Mouse (Mus musculus): ENCODE data around the gene Ptcd1. TPM values are rescaled to one million over a fixed set of nuclear protein-coding genes. Genes with fewer than 3 reads are reported as not detected.
"Not testable (repeated sequence)": the region's sequence is repeated elsewhere in the genome, so short reads cannot be mapped to it uniquely, and the experiment has no call there.

Ptcd1 gene
- total and polyA plus RNA-seq, 3 experiments: 13.2 to 27.0 (median 24.0) TPM

- WGBS: 33% methylated on average over 2 of the region's 2 CpGs
- H3K9ac ChIP-seq (ENCODE audit: low read depth, low read length): peak overlapping the region; percentile 27; the same call in 1 of the 2 replicates
- DNase-seq: no peak
- intact Hi-C loops (cut with DNase I): loop anchor here (2.0 kb wide), 1 partner anchor 53 kb away; the partner anchor contains the start of genes Cpsf4 and Ptcd1
- no peak overlapping the region for H3K27ac ChIP-seq
- H3K4me3 ChIP-seq: no peak overlapping the region
- no peaks in the 10 kb centered on the region for H3K79me2 ChIP-seq (replicated peaks; ENCODE audit: control insufficient read depth, insufficient read depth, low read length)
- H3K36me3 ChIP-seq (ENCODE audit: control insufficient read depth, insufficient read depth, low read length): no peaks in the 10 kb centered on the region
- no peaks in the 10 kb centered on the region; the same call in 1 of the 2 replicates for H3K27me3 ChIP-seq (ENCODE audit: control insufficient read depth, insufficient read depth, low read length)
- H3K4me1 ChIP-seq (ENCODE audit: control insufficient read depth, insufficient read depth, low read length): peaks cover 11% of the 10 kb centered on the region
- no peak for TF ChIP-seq EP300 (IDR thresholded peaks at IDR 0.05; ENCODE audit: insufficient read depth, low read depth, low read length)
- no peak for TF ChIP-seq POLR2A (IDR thresholded peaks at IDR 0.05; ENCODE audit: insufficient read depth, low read depth, low read length)
- no peak for TF ChIP-seq CTCF (IDR thresholded peaks at IDR 0.05)
Measured at GRCm38 (mm10) chr5:145113416-145113815, 53.5 kb downstream of the Ptcd1 start.

- Histone ChIP-seq H3K27ac (no peak overlapping the region), H3K36me3 (ENCODE audit: control insufficient read depth, insufficient read depth, low read length) (no peaks in the 10 kb centered on the region), H3K4me3 (no peak overlapping the region), H3K27me3 (ENCODE audit: control insufficient read depth, insufficient read depth, low read length) (no peaks in the 10 kb centered on the region; the same call in 1 of the 2 replicates), H3K79me2 (replicated peaks; ENCODE audit: control insufficient read depth, insufficient read depth, low read length) (no peaks in the 10 kb centered on the region), H3K9ac (ENCODE audit: low read depth, low read length) (no peak overlapping the region), H3K4me1 (ENCODE audit: control insufficient read depth, insufficient read depth, low read length) (peaks cover 7% of the 10 kb centered on the region)
- 82% methylated on average over 8 of the region's 8 CpGs for WGBS
- intact Hi-C loops (cut with DNase I): loop anchor here (2.0 kb wide), 1 partner anchor 54 kb away; the partner anchor contains the start of genes Cpsf4 and Ptcd1
- no peak for DNase-seq
- TF ChIP-seq CTCF (IDR thresholded peaks at IDR 0.05) (no peak), EP300 (IDR thresholded peaks at IDR 0.05; ENCODE audit: insufficient read depth, low read depth, low read length) (no peak), POLR2A (IDR thresholded peaks at IDR 0.05; ENCODE audit: insufficient read depth, low read depth, low read length) (no peak)
Measured at GRCm38 (mm10) chr5:145112566-145112965, 54.3 kb downstream of the Ptcd1 start.

- Histone ChIP-seq H3K27me3 (ENCODE audit: control insufficient read depth, insufficient read depth, low read length) (no peaks in the 10 kb centered on the region; the same call in 1 of the 2 replicates), H3K9ac (ENCODE audit: low read depth, low read length) (no peak overlapping the region), H3K27ac (no peak overlapping the region), H3K4me1 (ENCODE audit: control insufficient read depth, insufficient read depth, low read length) (no peaks in the 10 kb centered on the region; the same call in 1 of the 2 replicates), H3K4me3 (no peak overlapping the region), H3K79me2 (replicated peaks; ENCODE audit: control insufficient read depth, insufficient read depth, low read length) (no peaks in the 10 kb centered on the region), H3K36me3 (ENCODE audit: control insufficient read depth, insufficient read depth, low read length) (no peaks in the 10 kb centered on the region)
- no peak for TF ChIP-seq EP300 (IDR thresholded peaks at IDR 0.05; ENCODE audit: insufficient read depth, low read depth, low read length)
- TF ChIP-seq POLR2A (IDR thresholded peaks at IDR 0.05; ENCODE audit: insufficient read depth, low read depth, low read length): no peak
- no peak for TF ChIP-seq CTCF (IDR thresholded peaks at IDR 0.05)
- intact Hi-C loops (cut with DNase I): no loop called here
- WGBS: 79% methylated on average over 6 of the region's 6 CpGs
- no peak for DNase-seq
Measured at GRCm38 (mm10) chr5:145110401-145110800, 56.5 kb downstream of the Ptcd1 start.

GRCm38 (mm10) chr5:145105694-145106275 is 61.1 kb downstream of the Ptcd1 start:
- no peak for DNase-seq
- no peak overlapping the region for H3K27ac ChIP-seq
- no peaks in the 10 kb centered on the region for H3K27me3 ChIP-seq (ENCODE audit: control insufficient read depth, insufficient read depth, low read length)
- no peaks in the 10 kb centered on the region for H3K79me2 ChIP-seq (replicated peaks; ENCODE audit: control insufficient read depth, insufficient read depth, low read length)
- intact Hi-C loops (cut with DNase I): no loop called here
- TF ChIP-seq POLR2A (IDR thresholded peaks at IDR 0.05; ENCODE audit: insufficient read depth, low read depth, low read length) (no peak), CTCF (IDR thresholded peaks at IDR 0.05) (no peak), EP300 (IDR thresholded peaks at IDR 0.05; ENCODE audit: insufficient read depth, low read depth, low read length) (no peak)
- no peak overlapping the region for H3K9ac ChIP-seq (ENCODE audit: low read depth, low read length)
- no peaks in the 10 kb centered on the region for H3K36me3 ChIP-seq (ENCODE audit: control insufficient read depth, insufficient read depth, low read length)
- WGBS: 76% methylated on average over 9 of the region's 9 CpGs
- no peaks in the 10 kb centered on the region for H3K4me1 ChIP-seq (ENCODE audit: control insufficient read depth, insufficient read depth, low read length)
- no peak overlapping the region for H3K4me3 ChIP-seq

- H3K27me3 ChIP-seq (ENCODE audit: control insufficient read depth, insufficient read depth, low read length): no peaks in the 10 kb centered on the region
- no peaks in the 10 kb centered on the region for H3K79me2 ChIP-seq (replicated peaks; ENCODE audit: control insufficient read depth, insufficient read depth, low read length)
- no peaks in the 10 kb centered on the region for H3K36me3 ChIP-seq (ENCODE audit: control insufficient read depth, insufficient read depth, low read length)
- TF ChIP-seq POLR2A (IDR thresholded peaks at IDR 0.05; ENCODE audit: insufficient read depth, low read depth, low read length) (no peak), EP300 (IDR thresholded peaks at IDR 0.05; ENCODE audit: insufficient read depth, low read depth, low read length) (no peak), CTCF (IDR thresholded peaks at IDR 0.05) (no peak)
- WGBS: 88% methylated on average over 9 of the region's 9 CpGs
- DNase-seq: no peak
- H3K4me1 ChIP-seq (ENCODE audit: control insufficient read depth, insufficient read depth, low read length): no peaks in the 10 kb centered on the region
- no peak overlapping the region for H3K4me3 ChIP-seq
- H3K9ac ChIP-seq (ENCODE audit: low read depth, low read length): no peak overlapping the region
- intact Hi-C loops (cut with DNase I): no loop called here
- no peak overlapping the region for H3K27ac ChIP-seq
Measured at GRCm38 (mm10) chr5:145104328-145104727, 62.6 kb downstream of the Ptcd1 start.

GRCm38 (mm10) chr5:145102706-145103105 is 64.2 kb downstream of the Ptcd1 start:
- TF ChIP-seq EP300 (IDR thresholded peaks at IDR 0.05; ENCODE audit: insufficient read depth, low read depth, low read length) (no peak), CTCF (IDR thresholded peaks at IDR 0.05) (no peak), POLR2A (IDR thresholded peaks at IDR 0.05; ENCODE audit: insufficient read depth, low read depth, low read length) (no peak)
- no peaks in the 10 kb centered on the region for H3K36me3 ChIP-seq (ENCODE audit: control insufficient read depth, insufficient read depth, low read length)
- no peaks in the 10 kb centered on the region for H3K4me1 ChIP-seq (ENCODE audit: control insufficient read depth, insufficient read depth, low read length)
- no peak overlapping the region for H3K9ac ChIP-seq (ENCODE audit: low read depth, low read length)
- 58% methylated on average over 4 of the region's 4 CpGs for WGBS
- no peak for DNase-seq
- intact Hi-C loops (cut with DNase I): no loop called here
- no peak overlapping the region for H3K4me3 ChIP-seq
- H3K79me2 ChIP-seq (replicated peaks; ENCODE audit: control insufficient read depth, insufficient read depth, low read length): no peaks in the 10 kb centered on the region
- no peaks in the 10 kb centered on the region for H3K27me3 ChIP-seq (ENCODE audit: control insufficient read depth, insufficient read depth, low read length)
- no peak overlapping the region for H3K27ac ChIP-seq

GRCm38 (mm10) chr5:145101451-145101850 is 65.5 kb downstream of the Ptcd1 start:
- H3K27me3 ChIP-seq (ENCODE audit: control insufficient read depth, insufficient read depth, low read length); H3K36me3 ChIP-seq (ENCODE audit: control insufficient read depth, insufficient read depth, low read length); H3K79me2 ChIP-seq (replicated peaks; ENCODE audit: control insufficient read depth, insufficient read depth, low read length); H3K4me3 ChIP-seq; H3K27ac ChIP-seq; H3K4me1 ChIP-seq (ENCODE audit: control insufficient read depth, insufficient read depth, low read length); intact Hi-C loops (cut with DNase I); DNase-seq; H3K9ac ChIP-seq (ENCODE audit: low read depth, low read length): not testable (repeated sequence)
- 97% methylated on average over 11 of the region's 11 CpGs for WGBS
